Mouse (Mus musculus) large intestine, adult 2 months (tissue): ENCODE measurements around the gene Hist1h1d. TPM values are rescaled to one million over a fixed set of nuclear protein-coding genes. Genes with fewer than 3 reads are reported as not detected.

Experiments used
- DNase-seq: peaks from one replicate; pipeline ENCODE4 v3.0.0-alpha.2; 2012; ENCODE audit warnings: low read depth, low spot score
- WGBS: fragments of 180-500 bp; shearing (Covaris S2); methylation state at CpG from one replicate; pipeline ENCODE4 v1.1.7; 2018; 5-methylcytosine and 5-hydroxymethylcytosine counted together
- polyA plus RNA-seq: library from polyadenylated mRNA; depleted of rRNA; stranded (reverse); fragments of >200 nt; gene quantifications from 2 replicates; pipeline ENCODE4 v1.2.3, GENCODE M21; 2012; rRNA removed

Hist1h1d gene
- 0.40 and 0.43 TPM in 2 replicates for polyA plus RNA-seq

DNA sequence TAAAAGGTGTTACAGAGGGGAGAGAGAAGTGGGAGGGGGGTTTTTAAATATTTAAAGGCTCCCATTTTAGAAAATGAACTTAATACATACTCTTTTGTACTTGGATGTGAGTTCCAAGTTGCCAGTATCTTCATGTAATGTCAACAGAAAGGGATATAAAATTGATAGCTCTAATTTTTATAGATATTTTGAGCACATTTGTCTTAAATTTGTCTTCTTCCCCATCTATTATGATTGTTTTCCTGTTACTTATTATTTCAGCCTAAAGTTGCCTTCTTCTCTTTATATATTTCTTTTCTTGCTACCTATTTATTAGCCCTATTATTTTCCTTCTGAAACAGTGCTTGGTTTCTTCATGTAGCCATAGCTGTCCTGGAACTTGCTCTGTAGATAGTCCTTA lies at the start of gene Hist1h1d:
Gene Hist1h1d (plus strand): TSS at position 301 of the 400 bp plus-strand sequence.
- DNase-seq, result no peak

DNA sequence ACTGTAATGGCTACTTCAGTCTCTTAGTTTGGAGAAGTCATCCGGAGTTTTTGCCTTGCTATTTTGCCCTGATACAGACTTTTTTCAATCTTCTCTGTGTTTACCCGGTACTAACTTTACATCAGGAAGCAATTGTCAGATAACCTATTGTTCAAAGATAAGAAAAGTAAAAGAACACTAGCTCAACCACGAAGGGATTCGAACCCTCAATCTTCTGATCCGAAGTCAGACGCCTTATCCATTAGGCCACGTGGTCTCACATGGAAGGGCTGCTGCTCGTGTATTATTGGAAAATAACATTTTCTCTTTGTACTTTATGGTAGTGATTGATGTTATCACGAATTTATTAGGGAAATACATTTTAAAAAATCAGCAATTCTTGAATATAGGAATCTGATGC lies 49.3 kb upstream of the Hist1h1d start:
- WGBS, result 10% methylated on average over 9 of the region's 9 CpGs
- no peak for DNase-seq

DNA sequence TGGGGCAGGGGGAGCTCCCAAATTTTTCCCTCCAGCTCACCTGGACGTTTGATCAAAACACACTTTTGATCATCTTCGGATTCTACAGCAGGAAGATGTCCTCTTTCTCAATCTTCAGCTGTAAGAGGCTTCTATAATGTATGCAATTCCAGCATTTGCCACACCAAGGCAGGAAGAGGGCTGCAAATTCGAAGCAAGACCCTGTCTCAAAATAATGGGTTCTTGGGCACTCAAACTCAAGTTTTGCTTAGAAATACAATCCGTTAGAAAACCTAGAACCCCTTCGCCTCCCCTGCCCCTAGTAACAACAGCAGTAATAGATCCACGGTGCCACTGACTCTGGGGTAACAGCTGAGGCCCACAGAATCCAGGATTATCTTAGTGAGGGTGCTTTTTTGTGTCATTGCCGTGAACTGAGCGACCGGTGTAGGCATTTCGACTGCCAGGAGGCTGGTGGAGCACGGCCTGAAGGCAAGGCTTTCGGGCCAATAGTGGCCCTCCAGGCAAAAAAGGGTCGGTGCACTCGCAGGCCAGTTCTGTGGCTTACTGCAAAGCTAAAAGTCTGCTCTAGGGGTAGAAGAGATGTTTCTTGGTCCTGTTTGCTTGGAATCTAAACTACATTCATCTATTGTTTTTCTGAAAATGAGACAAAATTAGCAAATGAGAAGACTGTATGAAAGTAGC lies 47.3 kb upstream of the Hist1h1d start:
- WGBS, result 60% methylated on average over 14 of the region's 14 CpGs
- no peak for DNase-seq

DNA sequence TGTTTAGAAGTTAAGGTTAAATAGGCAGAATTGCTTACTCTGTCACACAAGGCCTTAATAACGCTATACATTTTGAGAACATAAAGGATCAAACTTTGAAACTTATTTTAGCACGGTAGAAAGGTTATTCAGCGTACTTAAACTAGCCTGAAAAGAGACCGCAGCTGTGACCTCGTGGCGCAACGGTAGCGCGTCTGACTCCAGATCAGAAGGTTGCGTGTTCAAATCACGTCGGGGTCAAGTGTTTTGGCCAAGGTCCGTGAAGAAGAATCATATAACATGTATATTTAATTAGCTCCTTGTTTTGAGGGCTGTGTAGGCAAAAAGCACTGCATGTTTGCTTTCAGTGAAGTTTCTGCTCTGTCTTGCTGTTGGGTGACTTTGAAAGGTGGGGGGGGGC lies 46.7 kb upstream of the Hist1h1d start:
- DNase-seq, result no peak
- WGBS, result 60% methylated on average over 13 of the region's 13 CpGs

DNA sequence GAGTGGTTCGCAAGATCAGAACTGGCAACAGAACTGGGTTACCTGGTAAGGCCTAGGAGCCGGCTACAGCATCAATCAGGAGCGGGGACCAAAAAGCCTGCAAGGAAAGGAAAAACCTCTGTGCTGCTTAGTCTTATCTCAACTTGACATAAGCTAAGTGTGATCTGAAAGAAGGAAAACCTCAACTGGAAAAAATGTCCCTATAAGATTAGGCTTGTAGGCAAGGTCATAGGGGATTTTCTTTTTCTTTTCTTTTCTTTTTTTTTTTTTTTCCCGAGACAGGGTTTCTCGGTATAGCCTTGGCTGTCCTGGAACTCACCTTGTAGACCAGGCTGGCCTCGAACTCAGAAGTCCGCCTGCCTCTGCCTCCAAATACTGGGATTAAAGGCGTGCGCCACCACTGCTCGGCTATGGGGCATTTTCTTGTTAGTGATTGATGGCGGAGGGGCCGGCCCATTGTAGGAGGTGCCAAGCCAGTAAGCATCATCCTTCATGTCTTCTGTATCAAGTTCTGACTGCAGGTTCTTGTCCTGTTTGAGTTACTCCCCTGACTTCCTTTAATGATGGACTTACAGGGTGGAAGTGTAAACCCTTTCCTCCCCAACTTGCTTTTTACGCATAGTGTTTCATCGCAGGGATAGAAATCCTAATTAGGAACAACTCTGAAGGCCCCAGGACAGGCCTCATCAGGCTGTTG lies 46.1 kb upstream of the Hist1h1d start:
- DNase-seq, result no peak
- 73% methylated on average over 14 of the region's 14 CpGs for WGBS

DNA sequence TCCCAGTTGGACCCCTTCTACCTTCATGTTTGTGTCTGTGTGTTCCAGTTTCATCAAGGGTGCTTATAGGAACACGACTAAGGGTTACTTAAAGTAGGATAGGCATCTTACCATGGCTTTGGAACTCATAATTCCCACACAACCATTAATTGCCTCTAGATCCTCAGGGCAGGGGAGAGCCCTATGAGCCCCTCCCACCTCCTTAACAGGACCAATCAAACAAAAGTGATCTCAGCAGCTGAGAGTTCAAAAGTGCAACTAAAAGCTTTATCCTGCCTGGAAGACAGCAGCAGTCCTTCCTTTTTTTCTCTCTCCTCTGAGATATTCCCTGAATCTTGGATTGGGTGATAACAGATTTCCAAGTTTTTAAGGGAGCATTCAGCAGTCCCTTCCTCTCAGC lies 42.9 kb upstream of the Hist1h1d start:
- 24% methylated on average over 1 of the region's 1 CpGs for WGBS
- no peak for DNase-seq

DNA sequence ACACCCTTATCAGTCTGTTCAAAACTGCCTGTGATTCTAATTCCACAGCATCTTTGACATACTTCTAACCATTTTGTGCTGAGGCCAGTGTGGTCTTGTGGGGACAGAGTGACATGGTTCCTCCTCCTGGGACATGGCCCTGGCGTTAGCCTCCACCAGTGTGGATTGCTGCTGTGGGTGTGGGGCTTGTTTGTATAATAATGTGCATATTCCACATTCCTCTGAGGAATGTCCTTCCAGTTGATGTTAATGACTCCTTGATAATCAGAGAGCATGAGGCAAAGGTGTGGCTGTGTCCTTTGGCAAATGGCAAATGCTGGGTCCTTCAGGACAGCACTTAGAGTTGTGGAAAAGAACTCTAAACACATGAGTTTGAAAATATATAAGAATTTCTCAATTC lies 39.5 kb upstream of the Hist1h1d start:
- DNase-seq, result no peak
- 81% methylated on average over 1 of the region's 1 CpGs for WGBS

DNA sequence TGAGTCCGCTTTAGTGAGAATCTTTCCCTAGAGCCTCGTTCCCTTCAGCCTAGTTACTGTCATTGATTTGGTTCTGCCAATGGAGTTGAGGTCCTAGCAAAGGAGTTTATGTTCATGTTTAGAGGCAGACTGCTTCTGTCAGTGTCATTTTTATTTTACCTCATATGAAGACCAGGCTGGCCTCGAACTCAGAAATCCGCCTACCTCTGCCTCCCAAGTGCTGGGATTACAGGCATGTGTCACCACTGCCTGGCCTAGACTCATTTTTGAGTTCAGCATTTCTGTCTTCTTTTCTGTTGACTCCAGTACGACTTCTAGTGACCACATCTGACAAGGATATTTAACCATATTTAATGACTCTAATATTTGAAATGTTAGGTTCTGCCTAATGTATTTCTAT lies 37.8 kb upstream of the Hist1h1d start:
- whole genome bisulfite sequencing, result 86% methylated on average over 5 of the region's 5 CpGs
- DNase-seq, result no peak

DNA sequence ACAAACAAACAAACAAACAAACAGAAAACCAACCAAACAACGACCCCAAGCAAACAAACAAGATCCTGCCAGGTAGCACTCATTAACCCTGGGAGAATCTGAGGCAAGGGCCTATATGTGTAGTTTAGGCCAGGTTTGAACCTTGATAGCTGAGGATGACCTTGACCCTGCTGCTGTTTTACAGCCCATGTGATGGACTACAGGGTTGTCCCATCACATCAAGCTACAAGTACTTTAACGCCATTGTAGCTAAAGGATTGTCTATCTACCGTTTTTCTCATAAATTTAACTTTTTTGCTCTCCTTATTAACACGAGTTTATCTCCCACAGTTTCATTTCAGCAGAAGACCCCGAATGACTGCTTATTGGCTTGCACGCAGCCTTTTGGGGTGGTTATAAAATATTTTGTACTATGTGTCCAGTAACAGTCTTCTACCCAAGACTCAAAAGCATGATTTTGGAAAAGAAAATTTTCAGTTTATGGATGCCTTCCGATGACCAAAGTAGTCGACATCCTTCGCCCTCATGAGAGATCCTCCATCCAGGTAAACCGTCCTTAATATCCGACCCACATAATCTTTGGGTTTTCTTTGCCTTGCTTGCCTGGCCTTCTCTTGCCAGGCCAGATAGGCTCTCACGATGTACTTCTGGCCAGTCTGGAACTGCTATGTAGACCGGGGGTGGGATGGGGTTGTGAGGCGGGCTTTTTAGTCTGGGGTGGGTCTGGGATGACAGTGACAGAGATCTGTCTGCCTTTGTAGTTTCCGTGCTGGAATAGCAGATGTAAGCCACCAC lies 37.0 kb upstream of the Hist1h1d start:
- WGBS, result 58% methylated on average over 15 of the region's 15 CpGs
- no peak for DNase-seq

DNA sequence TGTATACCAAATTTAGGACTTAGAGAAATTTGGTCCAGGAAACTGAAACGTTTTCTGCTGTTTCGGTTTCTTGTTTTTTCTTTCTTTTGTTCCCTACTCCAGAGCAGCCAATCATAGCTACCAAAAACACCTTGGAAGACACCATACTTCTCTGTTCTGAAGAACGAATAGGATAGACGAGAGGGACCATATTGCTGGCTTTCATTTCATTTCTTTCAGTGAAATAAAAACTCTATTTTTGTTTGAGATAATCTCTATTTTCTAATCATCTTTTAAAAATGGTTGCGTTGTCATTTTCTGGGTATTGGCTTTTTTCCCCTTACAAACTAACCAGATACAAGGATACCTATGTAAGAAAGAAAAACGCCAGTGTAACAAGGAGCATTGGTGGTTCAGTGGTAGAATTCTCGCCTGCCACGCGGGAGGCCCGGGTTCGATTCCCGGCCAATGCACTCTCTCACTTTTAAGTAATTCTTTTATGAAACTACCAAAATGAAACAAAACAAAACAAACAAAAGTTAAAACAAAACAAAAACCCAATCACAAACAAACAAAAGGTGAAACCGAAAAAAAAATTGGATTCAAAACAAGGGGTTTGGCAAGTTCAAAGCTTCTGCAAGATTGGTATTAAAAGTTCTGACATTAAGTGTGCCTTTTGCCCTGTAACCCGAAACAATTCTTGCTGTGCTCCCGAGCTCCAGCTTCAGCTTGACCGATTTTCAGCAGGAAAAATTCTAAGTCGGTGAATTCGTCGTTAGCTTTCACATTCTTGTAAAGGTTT lies 36.0 kb upstream of the Hist1h1d start:
- under 1% methylated on average over 19 of the region's 19 CpGs for WGBS

DNA sequence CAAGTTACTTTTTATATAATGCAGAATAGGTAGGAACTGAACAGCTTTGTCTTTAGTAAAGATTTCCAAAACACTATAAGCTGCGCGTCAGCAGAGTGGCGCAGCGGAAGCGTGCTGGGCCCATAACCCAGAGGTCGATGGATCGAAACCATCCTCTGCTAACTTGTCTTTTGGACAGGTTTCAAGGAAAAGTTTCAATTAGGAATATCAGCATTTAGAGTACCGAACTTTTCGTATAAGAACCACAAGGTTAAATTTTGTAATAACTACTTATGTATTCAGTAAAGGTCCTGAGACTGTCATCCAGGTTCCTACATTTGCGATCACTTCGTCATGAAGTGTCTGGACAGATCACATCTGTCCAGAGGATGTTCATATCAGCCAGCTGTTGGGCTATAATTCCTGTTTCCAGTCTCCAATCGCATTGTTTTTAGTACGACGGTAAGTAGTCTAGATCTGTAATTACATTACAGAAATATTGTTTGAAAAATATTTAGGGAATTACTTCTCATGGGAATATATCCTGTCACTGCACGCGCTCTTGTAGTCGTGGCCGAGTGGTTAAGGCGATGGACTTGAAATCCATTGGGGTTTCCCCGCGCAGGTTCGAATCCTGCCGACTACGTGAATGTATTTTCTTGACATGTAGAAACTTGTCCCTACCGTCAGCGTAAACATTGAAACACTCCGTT lies 35.3 kb upstream of the Hist1h1d start:
- peak; percentile 57 for DNase-seq
- under 1% methylated on average over 27 of the region's 27 CpGs for WGBS

More for the DNA sequence above, 36.0 kb upstream of the Hist1h1d start:
- peak; percentile 63 for DNase-seq

DNA sequence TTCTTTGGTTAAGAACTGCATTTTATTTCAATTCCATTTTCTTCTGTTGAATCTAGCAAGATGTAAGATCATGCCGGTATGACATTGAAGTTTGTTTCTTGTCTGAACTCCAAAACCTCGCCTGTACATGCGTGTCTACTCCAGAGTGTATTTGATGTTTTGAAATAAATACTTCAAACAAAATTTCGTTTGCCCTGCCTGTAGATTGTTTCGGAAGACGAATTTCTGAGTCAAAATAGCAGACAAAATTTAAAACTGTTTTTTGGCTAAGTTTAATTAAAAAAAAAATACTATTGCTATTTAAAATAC lies 34.8 kb upstream of the Hist1h1d start:
- WGBS, result 1% methylated on average over 6 of the region's 6 CpGs
- no peak for DNase-seq

DNA sequence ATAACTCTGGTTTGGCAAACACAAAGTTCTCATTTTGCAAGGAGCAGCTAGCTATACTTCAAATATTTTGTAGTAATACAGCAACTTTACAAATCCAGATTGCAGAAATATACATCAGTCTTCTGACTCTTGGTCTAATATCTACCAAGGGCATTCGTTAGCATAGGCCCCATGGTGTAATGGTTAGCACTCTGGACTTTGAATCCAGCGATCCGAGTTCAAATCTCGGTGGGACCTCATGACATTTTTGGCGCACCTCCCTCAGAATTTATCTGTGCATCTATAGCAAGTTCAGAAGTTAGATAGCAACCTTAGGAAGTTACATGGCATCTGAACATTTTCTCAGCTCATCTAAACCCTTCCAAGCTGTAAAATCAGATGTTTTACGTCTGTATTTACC lies 34.2 kb upstream of the Hist1h1d start:
- WGBS, result 0% methylated on average over 6 of the region's 6 CpGs
- DNase-seq, result peak; percentile 55

DNA sequence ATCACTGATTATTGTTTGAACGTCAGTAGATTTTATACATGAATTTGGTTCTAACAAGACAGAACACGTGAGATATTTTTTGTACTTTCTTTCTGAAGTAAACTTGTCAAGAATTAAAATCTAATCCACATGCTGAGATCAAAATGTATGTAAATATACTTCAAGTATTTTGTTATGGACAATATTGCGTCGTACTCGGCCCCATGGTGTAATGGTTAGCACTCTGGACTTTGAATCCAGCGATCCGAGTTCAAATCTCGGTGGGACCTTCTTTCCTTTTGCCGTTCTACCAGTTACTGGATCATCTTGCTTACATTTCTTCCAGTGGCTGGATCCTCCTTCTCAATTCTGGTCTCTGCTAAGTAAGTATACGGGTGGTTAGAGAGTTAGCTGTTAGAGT lies 33.6 kb upstream of the Hist1h1d start:
- peak; percentile 45 for DNase-seq
- under 1% methylated on average over 10 of the region's 10 CpGs for WGBS

DNA sequence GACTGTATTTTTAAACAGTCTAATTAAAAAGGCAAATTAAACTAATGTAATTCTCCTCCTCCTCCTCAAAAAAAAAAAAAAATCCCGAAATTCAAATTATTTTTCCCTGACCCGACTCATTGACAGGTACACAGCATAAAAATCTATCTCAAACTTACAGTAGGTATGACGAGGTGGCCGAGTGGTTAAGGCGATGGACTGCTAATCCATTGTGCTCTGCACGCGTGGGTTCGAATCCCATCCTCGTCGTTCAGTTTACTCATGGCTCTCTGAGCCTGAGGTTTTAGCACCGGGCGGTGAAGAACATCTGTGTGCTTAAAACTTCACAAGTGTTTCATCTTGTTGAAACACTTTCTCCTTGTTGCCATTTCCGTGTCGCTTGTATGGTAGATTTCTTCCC lies 31.4 kb upstream of the Hist1h1d start:
- no peak for DNase-seq
- WGBS, result 3% methylated on average over 14 of the region's 14 CpGs

DNA sequence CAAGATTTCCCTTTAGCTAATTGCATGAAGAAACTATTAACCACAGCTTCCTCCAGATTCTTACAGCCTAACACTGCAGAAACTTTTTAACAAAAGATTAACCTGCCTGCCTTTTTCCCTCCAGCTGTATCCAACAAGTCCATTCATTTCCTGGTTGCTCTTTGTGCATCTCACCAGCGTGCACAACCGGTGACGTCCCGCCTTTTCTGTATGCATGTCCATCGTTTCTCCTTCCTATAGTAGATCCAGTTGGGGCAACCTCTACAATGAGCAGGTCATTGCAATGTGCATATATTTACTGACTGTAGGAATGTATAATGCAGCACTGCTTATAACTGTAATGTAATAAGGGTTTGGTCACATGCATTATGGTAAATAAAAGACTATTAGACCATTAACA lies 29.1 kb upstream of the Hist1h1d start:
- WGBS, result 26% methylated on average over 5 of the region's 5 CpGs
- no peak for DNase-seq

DNA sequence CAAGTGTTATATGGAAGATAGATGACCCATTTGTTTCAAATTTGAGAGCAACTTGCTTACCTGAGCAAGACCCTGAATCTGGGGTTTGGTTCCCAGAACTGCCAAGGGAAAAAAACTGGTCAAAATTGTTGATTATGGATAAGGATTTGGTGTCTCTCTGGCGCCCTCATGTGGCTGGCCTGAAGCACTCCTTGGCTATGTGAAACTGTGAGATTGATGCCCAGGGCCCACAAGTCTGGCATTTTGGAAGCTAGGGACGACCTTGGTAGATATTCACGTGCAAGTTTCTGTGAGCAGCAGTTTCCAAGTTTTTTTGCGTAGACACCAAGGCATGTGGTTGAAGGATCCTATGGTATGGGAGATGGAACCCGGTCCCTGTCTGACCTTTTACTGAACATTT lies 28.4 kb upstream of the Hist1h1d start:
- DNase-seq, result no peak
- WGBS, result 14% methylated on average over 5 of the region's 5 CpGs

DNA sequence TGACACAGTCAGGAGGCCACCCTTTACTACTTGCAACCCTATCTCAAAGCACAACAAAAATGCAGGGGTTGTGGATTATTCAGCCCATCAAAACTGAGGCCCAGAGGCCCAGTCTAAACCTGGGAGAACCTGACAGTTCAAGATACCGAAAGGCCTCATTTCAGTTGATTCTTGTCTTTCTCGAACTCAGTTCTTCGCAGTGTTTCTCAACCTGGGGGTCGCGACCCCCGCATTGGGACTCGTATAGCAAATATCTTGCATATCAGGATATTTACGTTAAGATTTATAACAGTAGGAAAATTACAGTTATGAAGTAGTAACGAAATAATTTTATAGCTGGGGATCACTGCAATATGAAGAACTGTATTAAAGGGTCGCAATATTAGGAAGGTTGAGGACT lies 27.2 kb upstream of the Hist1h1d start:
- DNase-seq, result no peak
- WGBS, result 8% methylated on average over 10 of the region's 10 CpGs

DNA sequence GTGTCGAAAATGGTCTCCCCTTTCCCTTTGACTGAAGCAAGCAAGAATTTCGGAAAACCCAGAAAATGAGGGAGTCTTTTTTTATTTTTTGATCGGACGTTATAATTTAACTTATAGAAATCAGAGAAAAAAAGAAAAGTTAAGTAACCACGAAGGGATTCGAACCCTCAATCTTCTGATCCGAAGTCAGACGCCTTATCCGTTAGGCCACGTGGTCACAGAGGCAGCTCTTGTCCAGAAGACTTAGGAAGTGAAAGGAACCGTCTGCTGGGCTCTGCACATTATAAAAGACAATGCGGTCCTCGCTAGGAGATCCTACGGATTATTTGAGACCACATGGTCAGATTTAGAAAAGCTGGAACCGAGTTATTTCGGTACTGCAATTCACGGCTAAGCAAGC lies 26.8 kb upstream of the Hist1h1d start:
- peak; percentile 70 for DNase-seq
- WGBS, result under 1% methylated on average over 17 of the region's 17 CpGs

DNA sequence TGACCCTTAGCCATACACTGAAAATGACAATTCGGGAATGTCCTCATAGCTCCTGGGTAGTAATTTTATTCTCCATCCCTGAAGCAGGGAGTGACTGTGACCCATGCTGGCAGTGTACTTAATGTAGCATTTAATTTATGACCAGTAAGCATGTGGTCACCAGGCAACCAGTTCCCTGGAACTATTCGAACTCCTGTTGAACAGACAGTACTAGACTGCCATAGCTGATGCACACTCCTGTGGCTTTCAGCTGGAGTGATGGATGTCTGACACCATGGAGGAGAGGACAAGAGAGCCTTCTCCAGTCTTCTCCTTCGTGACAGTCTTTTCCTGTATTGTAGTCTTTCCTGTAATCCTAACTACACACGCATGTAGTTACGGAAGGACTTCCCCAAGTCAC lies 24.1 kb upstream of the Hist1h1d start:
- WGBS, result 85% methylated on average over 5 of the region's 5 CpGs
- DNase-seq, result no peak
